Mouse (Mus musculus) liver, embryonic 14 days (tissue): ENCODE results near the gene Lcat. TPM values are rescaled to one million over a fixed set of nuclear protein-coding genes. Genes with fewer than 3 reads are reported as not detected.

ENCODE experiments used
- polyA plus RNA-seq: library from polyadenylated mRNA; depleted of rRNA; stranded (reverse); fragments of >200 nt; gene quantifications from 2 replicates; pipeline ENCODE4 v1.2.3, GENCODE M21; 2012; rRNA removed

The Lcat gene
- polyA plus RNA-seq: 34.6 and 40.3 TPM in 2 replicates

DNA sequence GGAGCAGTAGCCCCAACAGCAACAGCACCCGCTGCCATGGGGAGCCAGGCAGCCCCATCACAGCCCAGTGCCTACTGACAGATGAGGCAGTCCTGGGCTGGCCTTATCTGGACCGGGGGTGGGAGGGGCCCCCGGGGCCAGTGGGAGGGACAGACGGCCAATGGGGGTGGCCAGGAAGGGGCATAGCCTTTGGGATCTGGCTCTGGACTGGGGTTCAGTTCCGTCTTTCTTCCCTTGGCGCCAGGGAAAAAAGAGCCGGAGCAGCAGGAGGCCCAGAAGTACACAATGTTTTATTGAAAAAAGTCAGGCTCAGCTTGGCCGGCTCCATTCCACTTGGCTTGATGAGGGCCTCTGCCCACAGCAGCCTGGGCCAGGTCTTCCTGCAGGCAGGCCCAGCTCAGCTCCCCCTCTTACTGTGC is at the start of gene Lcat:
Gene Lcat (minus strand): TSS at position 62 of the 419 bp plus-strand sequence.

GRCm38 (mm10) chr8:105990856-105991387 is 47.7 kb upstream of the Lcat start, which contains the start of gene Dus2:
Dus2 (plus strand) TSS chr8:105991337.

GRCm38 (mm10) chr8:105979325-105979724 is 36.1 kb upstream of the Lcat start, which contains the start of gene Dpep3:
Dpep3 (minus strand) TSS chr8:105979429.

GRCm38 (mm10) chr8:105965905-105966341 is 22.7 kb upstream of the Lcat start, which contains the start of gene Slc12a4:
Slc12a4 (minus strand) TSS chr8:105966097.

GRCm38 (mm10) chr8:105938306-105938669 is 4.9 kb downstream of the Lcat start, which contains the start of gene Psmb10:
Psmb10 (minus strand) TSS chr8:105938444.

DNA sequence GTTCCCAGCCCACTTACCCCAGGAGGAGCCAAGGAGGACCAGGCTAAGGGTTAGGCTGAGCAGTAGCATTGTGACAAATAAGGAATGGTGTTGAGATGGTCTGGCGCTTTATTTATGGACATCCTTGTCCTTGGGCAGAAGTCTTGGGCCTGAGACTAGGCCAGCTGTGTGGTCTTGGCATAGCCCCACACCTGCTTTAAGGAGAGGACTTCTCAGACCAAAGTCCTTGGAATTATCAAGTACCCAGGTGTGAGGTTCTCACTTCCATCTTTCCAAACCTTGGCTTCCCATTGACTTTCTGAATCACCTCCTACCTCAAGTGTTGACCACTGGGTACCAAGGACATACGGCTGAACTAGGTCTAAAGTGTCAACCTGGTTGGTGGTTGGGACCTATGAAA is 9.4 kb downstream of the Lcat start, which contains the start of gene Ctrl:
Gene Ctrl (minus strand): TSS at position 101 of the 400 bp plus-strand sequence.

DNA sequence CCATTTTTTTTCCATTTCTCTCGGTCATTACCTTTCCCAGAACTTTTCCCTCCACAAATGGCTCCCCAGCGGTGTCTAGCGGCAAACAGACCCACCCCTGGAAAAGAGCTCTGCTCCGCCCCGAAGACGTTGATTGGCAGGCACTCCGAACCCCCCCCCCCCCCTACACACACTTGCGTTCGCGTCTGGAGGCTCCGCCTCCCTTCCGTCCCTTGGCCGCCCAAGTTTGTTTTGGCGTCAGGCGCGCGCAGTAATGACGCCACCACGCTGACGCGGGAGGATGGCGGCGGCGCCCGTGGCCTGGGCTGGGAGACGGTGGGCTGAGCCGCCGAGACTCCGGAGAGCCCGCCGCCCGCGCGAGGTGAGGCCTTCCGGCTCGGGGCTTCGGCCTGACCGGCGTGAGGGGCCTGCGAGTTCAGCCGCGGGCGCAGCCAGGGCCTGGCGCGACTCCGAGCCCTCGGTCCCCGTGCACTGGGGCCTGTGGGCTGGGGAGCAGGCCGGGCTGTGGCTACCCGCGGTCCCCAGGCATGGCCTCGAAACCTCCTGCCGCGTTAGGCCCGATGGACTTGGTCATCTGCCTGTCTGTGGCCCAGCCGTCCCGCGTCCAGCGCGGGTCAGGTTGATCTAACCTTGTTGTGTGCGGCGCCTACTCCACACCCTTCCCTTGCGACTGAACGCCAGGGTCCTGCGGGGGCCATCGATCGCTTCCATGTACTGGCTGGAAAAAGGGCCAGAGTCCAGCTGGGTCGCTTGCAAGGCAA is 42.8 kb downstream of the Lcat start, which contains the start of gene Pskh1:
Gene Pskh1 (plus strand): TSS at position 262 of the 761 bp plus-strand sequence.

GRCm38 (mm10) chr8:105893339-105893738 is 49.8 kb downstream of the Lcat start, which contains the start of gene Nrn1l:
Nrn1l (plus strand) TSS chr8:105893567.

Other genes starting within 250 kb of the Lcat start
- 8.2 and 9.3 TPM in 2 replicates for gene Acd, start 242.3 kb downstream of the Lcat start, polyA plus RNA-seq
- gene Pard6a, start 242.2 kb downstream of the Lcat start, polyA plus RNA-seq: 5.7 TPM in 2 replicates
- gene 4933405L10Rik, start 235.7 kb downstream of the Lcat start, polyA plus RNA-seq: 0.03 TPM in 1 of 2 replicates, not detected in the other
- 7.6 and 8.1 TPM in 2 replicates for gene Enkd1, start 235.2 kb downstream of the Lcat start, polyA plus RNA-seq
- 1.0 and 1.1 TPM in 2 replicates for gene Gfod2, start 184.7 kb downstream of the Lcat start, polyA plus RNA-seq
- gene Ranbp10, start 116.0 kb downstream of the Lcat start, polyA plus RNA-seq: 48.1 and 64.7 TPM in 2 replicates
- gene Tsnaxip1, start 115.7 kb downstream of the Lcat start, polyA plus RNA-seq: 0.02 and 0.06 TPM in 2 replicates
- 22.0 and 25.8 TPM in 2 replicates for gene Cenpt, start 90.1 kb downstream of the Lcat start, polyA plus RNA-seq
- gene Thap11, start 88.2 kb downstream of the Lcat start, polyA plus RNA-seq: 22.2 and 26.2 TPM in 2 replicates
- gene Nutf2, start 82.8 kb downstream of the Lcat start, polyA plus RNA-seq: 90.9 and 92.1 TPM in 2 replicates
- 13.8 and 17.0 TPM in 2 replicates for gene Edc4, start 62.5 kb downstream of the Lcat start, polyA plus RNA-seq
- 0.24 and 0.25 TPM in 2 replicates for gene Nrn1l, start 49.8 kb downstream of the Lcat start, polyA plus RNA-seq
- gene Pskh1, start 42.9 kb downstream of the Lcat start, polyA plus RNA-seq: 8.4 and 9.5 TPM in 2 replicates
- 0.80 and 1.3 TPM in 2 replicates for gene Ctrl, start 9.5 kb downstream of the Lcat start, polyA plus RNA-seq
- 47.4 and 48.3 TPM in 2 replicates for gene Psmb10, start 4.9 kb downstream of the Lcat start, polyA plus RNA-seq
- gene Slc12a4, start 22.7 kb upstream of the Lcat start, polyA plus RNA-seq: 9.7 and 10.8 TPM in 2 replicates
- not detected in 2 replicates for gene Dpep3, start 36.0 kb upstream of the Lcat start, polyA plus RNA-seq
- 8.4 and 9.4 TPM in 2 replicates for gene Dus2, start 48.0 kb upstream of the Lcat start, polyA plus RNA-seq
- not detected in 2 replicates for gene Dpep2nb, start 62.6 kb upstream of the Lcat start, polyA plus RNA-seq
- 5.5 and 6.8 TPM in 2 replicates for gene Ddx28, start 68.5 kb upstream of the Lcat start, polyA plus RNA-seq
- gene Nfatc3, start 115.5 kb upstream of the Lcat start, polyA plus RNA-seq: 10.2 and 11.7 TPM in 2 replicates
- gene Esrp2, start 193.6 kb upstream of the Lcat start, polyA plus RNA-seq: 6.1 and 6.8 TPM in 2 replicates
- 3.0 and 3.3 TPM in 2 replicates for gene Pla2g15, start 207.0 kb upstream of the Lcat start, polyA plus RNA-seq
- 3.3 and 3.9 TPM in 2 replicates for gene Slc7a6, start 225.5 kb upstream of the Lcat start, polyA plus RNA-seq